Mouse (Mus musculus): ENCODE measurements around the gene Tmem178b.

- TF ChIP-seq CTCF (IDR thresholded peaks at IDR 0.05; ENCODE audit: extremely low read depth, insufficient read depth, insufficient read length, insufficient replicate concordance) (no peak), POLR2A (IDR thresholded peaks at IDR 0.05; ENCODE audit: low read depth, low read length) (no peak)
Measured at GRCm38 (mm10) chr6:40064342-40064741, 191.3 kb downstream of the Tmem178b start.
